Mouse (Mus musculus) midbrain, postnatal 0 days (tissue): ENCODE measurements around the gene Taar8b. TPM values are rescaled to one million over a fixed set of nuclear protein-coding genes. Genes with fewer than 3 reads are reported as not detected.
"Not testable (repeated sequence)": the region's sequence is repeated elsewhere in the genome, so short reads cannot be mapped to it uniquely, and the experiment has no call there.

Experiments used
- ATAC-seq: fragments of 200-750 bp; cut with Nextera tagmentation; 2 replicates; pipeline ENCODE4 v1.8.0; 2017; ENCODE audit warnings: moderate number of reproducible peaks, mild to moderate bottlenecking, moderate TSS enrichment, moderate library complexity; ENCODE audit not compliant: low FRiP score
- DNase-seq: peaks from one replicate; pipeline ENCODE4 v3.0.0-alpha.2; 2015; ENCODE audit warnings: low spot score
- H3K27ac ChIP-seq: fragments of 300-500 bp; sonication (generic); 2 replicates; pipeline ENCODE4 v1.5.1; 2014; ENCODE audit warnings: low read depth, mild to moderate bottlenecking, low read length, mixed read lengths
- H3K27me3 ChIP-seq: fragments of 300-500 bp; sonication (generic); 2 replicates; pipeline ENCODE4 v1.6.1; 2014; ENCODE audit warnings: low read length, control low read depth, mixed read lengths; ENCODE audit not compliant: insufficient read depth
- H3K36me3 ChIP-seq: fragments of 300-500 bp; sonication (generic); 2 replicates; pipeline ENCODE4 v1.6.1; 2014; ENCODE audit warnings: low read length, control low read depth, mixed read lengths; ENCODE audit not compliant: insufficient read depth
- H3K4me1 ChIP-seq: fragments of 300-500 bp; sonication (generic); 2 replicates; pipeline ENCODE4 v1.6.1; 2014; ENCODE audit warnings: mild to moderate bottlenecking, control low read depth, antibody characterized with exemption, low read length, mixed read lengths; ENCODE audit not compliant: insufficient read depth
- H3K4me2 ChIP-seq: fragments of 300-500 bp; sonication (generic); 2 replicates; pipeline ENCODE4 v1.6.1; 2014; ENCODE audit warnings: low read depth, mild to moderate bottlenecking, low read length, mixed read lengths; ENCODE audit not compliant: poor library complexity, severe bottlenecking
- H3K4me3 ChIP-seq: fragments of 300-500 bp; sonication (generic); 2 replicates; pipeline ENCODE4 v1.5.1; 2014; ENCODE audit warnings: low read depth, mild to moderate bottlenecking, low read length, moderate library complexity
- H3K9ac ChIP-seq: fragments of 300-500 bp; sonication (generic); replicated peaks from 2 replicates; pipeline ENCODE4 v1.6.1; 2014; ENCODE audit warnings: mild to moderate bottlenecking, low read length, moderate library complexity, mixed read lengths; ENCODE audit not compliant: poor library complexity, severe bottlenecking
- H3K9me3 ChIP-seq: fragments of 300-500 bp; sonication (generic); 2 replicates; pipeline ENCODE4 v1.6.1; 2016; ENCODE audit warnings: low read length, control low read depth
- CTCF ChIP-seq: IDR thresholded peaks from 2 replicates; pipeline ENCODE4 v1.5.1; 2016; ENCODE audit warnings: antibody characterized with exemption, mild to moderate bottlenecking
- WGBS: fragments of 180-500 bp; shearing (Covaris S2); extraction: QIAGEN DNeasy Blood & Tissue Kit; methylation state at CpG from one replicate; pipeline ENCODE4 v1.1.7; 2014; 5-methylcytosine and 5-hydroxymethylcytosine counted together
- polyA plus RNA-seq: library from polyadenylated mRNA; unstranded; fragments of >200 nt; fragmentation: Nextera tagmentation; extraction: Ambion mirVana; gene quantifications from 2 replicates; pipeline ENCODE4 v1.2.1, GENCODE M21; 2015
- total RNA-seq: library from RNA; depleted of rRNA; stranded (reverse); fragments of >200 nt; gene quantifications from 2 replicates; pipeline ENCODE4 v1.2.3, GENCODE M21; 2014

The Taar8b gene
- total and polyA plus RNA-seq, 2 experiments from 2014 or later, result not detected

GRCm38 (mm10) chr10:24111116-24111778, 19.2 kb upstream of the Taar8b start:
- no peak overlapping the region for H3K9ac ChIP-seq
- H3K4me2 ChIP-seq, result no peak overlapping the region
- H3K36me3 ChIP-seq, result no peaks in the 10 kb centered on the region
- peak; percentile 82 for TF ChIP-seq CTCF
- ATAC-seq (no peak), DNase-seq (peak; percentile 71)
- H3K27me3 ChIP-seq, result no peaks in the 10 kb centered on the region
- H3K9me3 ChIP-seq, result no peaks in the 10 kb centered on the region
- no peak overlapping the region for H3K4me3 ChIP-seq
- no peaks in the 10 kb centered on the region for H3K4me1 ChIP-seq
- 53% methylated on average over 6 of the region's 6 CpGs for WGBS
- H3K27ac ChIP-seq, result no peak overlapping the region

GRCm38 (mm10) chr10:24109434-24109833, 17.3 kb upstream of the Taar8b start, which contains the start of gene Taar9:
Gene Taar9 (minus strand): TSS chr10:24109534.
- not testable (repeated sequence) for DNase-seq, H3K27me3 ChIP-seq, H3K9me3 ChIP-seq, H3K9ac ChIP-seq, H3K4me3 ChIP-seq, H3K36me3 ChIP-seq, H3K27ac ChIP-seq, H3K4me2 ChIP-seq, H3K4me1 ChIP-seq, ATAC-seq
- WGBS, result 84% methylated on average over 8 of the region's 8 CpGs

- Histone ChIP-seq H3K4me2 (no peak overlapping the region), H3K36me3 (no peaks in the 10 kb centered on the region), H3K4me3 (no peak overlapping the region), H3K27ac (no peak overlapping the region), H3K9me3 (no peaks in the 10 kb centered on the region), H3K9ac (no peak overlapping the region), H3K4me1 (no peaks in the 10 kb centered on the region), H3K27me3 (no peaks in the 10 kb centered on the region)
- TF ChIP-seq CTCF, result no peak
- DNase-seq (no peak), ATAC-seq (no peak)
- 56% methylated on average over 3 of the region's 3 CpGs for WGBS
Observed at GRCm38 (mm10) chr10:24108236-24108635, 16.1 kb upstream of the Taar8b start.

- Histone ChIP-seq H3K9ac (no peak overlapping the region), H3K9me3 (no peaks in the 10 kb centered on the region), H3K4me1 (no peaks in the 10 kb centered on the region), H3K36me3 (no peaks in the 10 kb centered on the region), H3K27ac (no peak overlapping the region), H3K4me2 (no peak overlapping the region), H3K4me3 (no peak overlapping the region), H3K27me3 (no peaks in the 10 kb centered on the region)
- TF ChIP-seq CTCF, result no peak
- no peak for DNase-seq
- whole genome bisulfite sequencing, result 66% methylated on average over 5 of the region's 5 CpGs
- no peak for ATAC-seq
Observed at GRCm38 (mm10) chr10:24107747-24108146, 15.7 kb upstream of the Taar8b start.

GRCm38 (mm10) chr10:24103299-24103698, 11.2 kb upstream of the Taar8b start:
- not testable (repeated sequence) for H3K4me1 ChIP-seq, H3K27ac ChIP-seq, H3K9ac ChIP-seq, H3K4me3 ChIP-seq, DNase-seq, H3K36me3 ChIP-seq, H3K4me2 ChIP-seq, ATAC-seq, H3K27me3 ChIP-seq, H3K9me3 ChIP-seq
- 57% methylated on average over 1 of the region's 1 CpGs for WGBS

- H3K4me1 ChIP-seq, H3K9ac ChIP-seq, H3K4me3 ChIP-seq, ATAC-seq, H3K36me3 ChIP-seq, H3K9me3 ChIP-seq, H3K4me2 ChIP-seq, DNase-seq, H3K27ac ChIP-seq, H3K27me3 ChIP-seq: not testable (repeated sequence)
- WGBS, result 82% methylated on average over 1 of the region's 3 CpGs
Observed at GRCm38 (mm10) chr10:24101812-24102211, 9.7 kb upstream of the Taar8b start, which contains the start of gene Taar8c. Gene Taar8c (minus strand): TSS chr10:24101912.

GRCm38 (mm10) chr10:24097010-24097409, 4.9 kb upstream of the Taar8b start:
- not testable (repeated sequence) for ATAC-seq, H3K36me3 ChIP-seq, DNase-seq, H3K4me3 ChIP-seq, H3K4me1 ChIP-seq, H3K27ac ChIP-seq, H3K9me3 ChIP-seq, H3K9ac ChIP-seq, H3K27me3 ChIP-seq, H3K4me2 ChIP-seq
- 74% methylated on average over 2 of the region's 2 CpGs for WGBS
